Mouse (Mus musculus): ENCODE measurements around the gene Commd1. TPM values are rescaled to one million over a fixed set of nuclear protein-coding genes. Genes with fewer than 3 reads are reported as not detected.

Commd1 gene
- polyA plus RNA-seq, 1 experiment, result 35.7 TPM

GRCm38 (mm10) chr11:22861315-22861714, 120.9 kb downstream of the Commd1 start:
- Histone ChIP-seq H3K4me1 (ENCODE audit: control insufficient read depth, insufficient read depth, low read length) (peaks cover 7% of the 10 kb centered on the region; the same call in 1 of the 2 replicates), H3K27ac (ENCODE audit: insufficient read depth, low read depth, low read length) (no peak overlapping the region), H3K27me3 (replicated peaks; ENCODE audit: control insufficient read depth, insufficient read depth, low read length) (no peaks in the 10 kb centered on the region), H3K36me3 (ENCODE audit: control insufficient read depth, insufficient read depth, low read length) (no peaks in the 10 kb centered on the region), H3K4me3 (ENCODE audit: insufficient read depth, low read depth, low read length) (no peak overlapping the region)
- 76% methylated on average over 4 of the region's 4 CpGs for WGBS
- TF ChIP-seq CTCF (conservative IDR thresholded peaks at IDR 0.05; ENCODE audit: insufficient read depth, insufficient read length, low read depth, low read length) (no peak), POLR2A (IDR thresholded peaks at IDR 0.05; ENCODE audit: low read depth, low read length) (no peak)
- no peak for DNase-seq

- H3K36me3 ChIP-seq (ENCODE audit: control insufficient read depth, insufficient read depth, low read length), result no peaks in the 10 kb centered on the region
- H3K27ac ChIP-seq (ENCODE audit: insufficient read depth, low read depth, low read length), result peak within 1 kb of the TSS; percentile 88
- H3K27me3 ChIP-seq (replicated peaks; ENCODE audit: control insufficient read depth, insufficient read depth, low read length), result no peaks in the 10 kb centered on the region
- TF ChIP-seq POLR2A (IDR thresholded peaks at IDR 0.05; ENCODE audit: low read depth, low read length), result peak; percentile 14
- no peak for TF ChIP-seq CTCF (conservative IDR thresholded peaks at IDR 0.05; ENCODE audit: insufficient read depth, insufficient read length, low read depth, low read length)
- 15% methylated on average over 41 of the region's 41 CpGs for WGBS
- peaks cover 7% of the 10 kb centered on the region; the same call in 1 of the 2 replicates for H3K4me1 ChIP-seq (ENCODE audit: control insufficient read depth, insufficient read depth, low read length)
- no peak for DNase-seq
- peak within 1 kb of the TSS; percentile 97 for H3K4me3 ChIP-seq (ENCODE audit: insufficient read depth, low read depth, low read length)
Observed at GRCm38 (mm10) chr11:22860335-22861227, 121.6 kb downstream of the Commd1 start, which contains the start of gene B3gnt2. Gene B3gnt2, minus strand, starts transcription at chr11:22860961.

GRCm38 (mm10) chr11:22859633-22860334, 122.4 kb downstream of the Commd1 start:
- under 1% methylated on average over 51 of the region's 55 CpGs for WGBS
- DNase-seq, result peak; percentile 96

GRCm38 (mm10) chr11:22859301-22859632, 122.9 kb downstream of the Commd1 start:
- peaks cover 12% of the 10 kb centered on the region for H3K4me1 ChIP-seq (ENCODE audit: control insufficient read depth, insufficient read depth, low read length)
- no peak for TF ChIP-seq POLR2A (IDR thresholded peaks at IDR 0.05; ENCODE audit: low read depth, low read length)
- no peak for TF ChIP-seq CTCF (conservative IDR thresholded peaks at IDR 0.05; ENCODE audit: insufficient read depth, insufficient read length, low read depth, low read length)
- no peaks in the 10 kb centered on the region for H3K36me3 ChIP-seq (ENCODE audit: control insufficient read depth, insufficient read depth, low read length)
- under 1% methylated on average over 27 of the region's 41 CpGs for WGBS
- no peak for DNase-seq
- peak overlapping the region; percentile 97 for H3K4me3 ChIP-seq (ENCODE audit: insufficient read depth, low read depth, low read length)
- peak overlapping the region; percentile 98 for H3K27ac ChIP-seq (ENCODE audit: insufficient read depth, low read depth, low read length)
- H3K27me3 ChIP-seq (replicated peaks; ENCODE audit: control insufficient read depth, insufficient read depth, low read length), result no peaks in the 10 kb centered on the region

More at GRCm38 (mm10) chr11:22859633-22860334, 122.4 kb downstream of the Commd1 start:
- peaks cover 9% of the 10 kb centered on the region for H3K4me1 ChIP-seq (ENCODE audit: control insufficient read depth, insufficient read depth, low read length)
- no peaks in the 10 kb centered on the region for H3K36me3 ChIP-seq (ENCODE audit: control insufficient read depth, insufficient read depth, low read length)
- H3K4me3 ChIP-seq (ENCODE audit: insufficient read depth, low read depth, low read length), result peak overlapping the region; percentile 97
- no peaks in the 10 kb centered on the region for H3K27me3 ChIP-seq (replicated peaks; ENCODE audit: control insufficient read depth, insufficient read depth, low read length)
- H3K27ac ChIP-seq (ENCODE audit: insufficient read depth, low read depth, low read length), result peak overlapping the region; percentile 98
- TF ChIP-seq POLR2A (IDR thresholded peaks at IDR 0.05; ENCODE audit: low read depth, low read length) (peak; percentile 56), CTCF (conservative IDR thresholded peaks at IDR 0.05; ENCODE audit: insufficient read depth, insufficient read length, low read depth, low read length) (peak; percentile 38)

- Histone ChIP-seq H3K36me3 (ENCODE audit: control insufficient read depth, insufficient read depth, low read length) (no peaks in the 10 kb centered on the region), H3K4me3 (ENCODE audit: insufficient read depth, low read depth, low read length) (peak overlapping the region; percentile 97), H3K27ac (ENCODE audit: insufficient read depth, low read depth, low read length) (peak overlapping the region; percentile 98), H3K27me3 (replicated peaks; ENCODE audit: control insufficient read depth, insufficient read depth, low read length) (no peaks in the 10 kb centered on the region), H3K4me1 (ENCODE audit: control insufficient read depth, insufficient read depth, low read length) (peaks cover 18% of the 10 kb centered on the region)
- DNase-seq, result peak; percentile 88
- TF ChIP-seq POLR2A (IDR thresholded peaks at IDR 0.05; ENCODE audit: low read depth, low read length) (no peak), CTCF (conservative IDR thresholded peaks at IDR 0.05; ENCODE audit: insufficient read depth, insufficient read length, low read depth, low read length) (no peak)
- 5% methylated on average over 50 of the region's 50 CpGs for WGBS
Observed at GRCm38 (mm10) chr11:22858441-22859300, 123.5 kb downstream of the Commd1 start.

- H3K27ac ChIP-seq (ENCODE audit: insufficient read depth, low read depth, low read length), result peak overlapping the region; percentile 98
- WGBS, result 6% methylated on average over 25 of the region's 25 CpGs
- no peak for TF ChIP-seq CTCF (conservative IDR thresholded peaks at IDR 0.05; ENCODE audit: insufficient read depth, insufficient read length, low read depth, low read length)
- no peak for TF ChIP-seq POLR2A (IDR thresholded peaks at IDR 0.05; ENCODE audit: low read depth, low read length)
Observed at GRCm38 (mm10) chr11:22857705-22858440, 124.3 kb downstream of the Commd1 start.

More at GRCm38 (mm10) chr11:22857705-22858440, 124.3 kb downstream of the Commd1 start:
- Histone ChIP-seq H3K27me3 (replicated peaks; ENCODE audit: control insufficient read depth, insufficient read depth, low read length) (no peaks in the 10 kb centered on the region), H3K36me3 (ENCODE audit: control insufficient read depth, insufficient read depth, low read length) (no peaks in the 10 kb centered on the region), H3K4me1 (ENCODE audit: control insufficient read depth, insufficient read depth, low read length) (peaks cover 26% of the 10 kb centered on the region), H3K4me3 (ENCODE audit: insufficient read depth, low read depth, low read length) (peak overlapping the region; percentile 97)
- peak; percentile 60 for DNase-seq

All from kidney, adult 2 months (tissue).